Mouse (Mus musculus): ENCODE results near the gene Slc25a20. TPM values are rescaled to one million over a fixed set of nuclear protein-coding genes. Genes with fewer than 3 reads are reported as not detected.
A peak's percentile ranks its signal among the peaks of the same experiment; 100 is the strongest.

Slc25a20 gene
- polyA plus RNA-seq, 1 experiment from 2014 or later, result 25.6 TPM

GRCm38 (mm10) chr9:108673151-108673550, 11.3 kb downstream of the Slc25a20 start:
- WGBS, result 41% methylated on average over 2 of the region's 2 CpGs
- ATAC-seq (ENCODE audit: low FRiP score), result no peak
- Histone ChIP-seq H3K4me3 (replicated peaks; ENCODE audit: low read length) (no peak overlapping the region), H3K27ac (no peak overlapping the region), H3K9me3 (ENCODE audit: control insufficient read depth, low read length) (no peaks in the 10 kb centered on the region), H3K4me2 (replicated peaks) (no peak overlapping the region), H3K4me1 (replicated peaks; ENCODE audit: control insufficient read depth, insufficient read depth, low read length) (no peaks in the 10 kb centered on the region), H3K36me3 (replicated peaks; ENCODE audit: control insufficient read depth, insufficient read depth) (peaks cover 62% of the 10 kb centered on the region), H3K27me3 (ENCODE audit: control insufficient read depth, insufficient read depth, low read length) (no peaks in the 10 kb centered on the region), H3K9ac (no peak overlapping the region)
- DNase-seq (ENCODE audit: low spot score), result no peak

DNA sequence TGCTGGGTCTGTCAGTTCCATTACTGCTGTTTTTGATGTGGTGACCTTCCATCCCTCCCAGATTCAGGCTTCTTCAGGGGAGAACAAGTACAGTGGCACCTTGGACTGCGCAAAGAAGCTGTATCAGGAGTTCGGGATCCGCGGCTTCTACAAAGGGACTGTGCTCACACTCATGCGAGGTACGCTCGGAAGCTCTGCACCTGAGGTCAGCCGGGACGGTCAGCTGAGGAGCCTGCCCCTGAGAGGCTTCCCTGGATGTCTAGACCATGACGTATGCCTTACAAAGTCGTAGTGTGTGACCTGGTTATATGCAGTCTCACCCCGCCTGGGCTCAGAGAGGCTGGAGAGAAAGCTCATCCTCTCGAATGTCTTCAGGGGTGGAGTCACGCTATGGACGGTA, 18.1 kb downstream of the Slc25a20 start:
- H3K4me1 ChIP-seq (replicated peaks; ENCODE audit: control insufficient read depth, insufficient read depth, low read length), result no peaks in the 10 kb centered on the region
- H3K27ac ChIP-seq, result no peak overlapping the region
- 93% methylated on average over 15 of the region's 15 CpGs for WGBS
- no peak for ATAC-seq (ENCODE audit: low FRiP score)
- DNase-seq (ENCODE audit: low spot score), result no peak
- no peak overlapping the region for H3K4me3 ChIP-seq (replicated peaks; ENCODE audit: low read length)
- H3K9me3 ChIP-seq (ENCODE audit: control insufficient read depth, low read length), result no peaks in the 10 kb centered on the region
- H3K27me3 ChIP-seq (ENCODE audit: control insufficient read depth, insufficient read depth, low read length), result no peaks in the 10 kb centered on the region
- H3K36me3 ChIP-seq (replicated peaks; ENCODE audit: control insufficient read depth, insufficient read depth), result peaks cover 79% of the 10 kb centered on the region
- no peak overlapping the region for H3K4me2 ChIP-seq (replicated peaks)
- no peak overlapping the region for H3K9ac ChIP-seq

GRCm38 (mm10) chr9:108686475-108686887, 24.6 kb downstream of the Slc25a20 start:
- ATAC-seq (ENCODE audit: low FRiP score), result no peak
- 19% methylated on average over 4 of the region's 4 CpGs for WGBS
- no peak overlapping the region for H3K27ac ChIP-seq
- no peaks in the 10 kb centered on the region for H3K27me3 ChIP-seq (ENCODE audit: control insufficient read depth, insufficient read depth, low read length)
- no peaks in the 10 kb centered on the region for H3K9me3 ChIP-seq (ENCODE audit: control insufficient read depth, low read length)
- no peak overlapping the region for H3K4me3 ChIP-seq (replicated peaks; ENCODE audit: low read length)
- no peak overlapping the region for H3K4me2 ChIP-seq (replicated peaks)
- no peak overlapping the region for H3K9ac ChIP-seq
- H3K4me1 ChIP-seq (replicated peaks; ENCODE audit: control insufficient read depth, insufficient read depth, low read length), result peaks cover 9% of the 10 kb centered on the region; the same call in 1 of the 2 replicates
- no peak for DNase-seq (ENCODE audit: low spot score)
- H3K36me3 ChIP-seq (replicated peaks; ENCODE audit: control insufficient read depth, insufficient read depth), result peaks cover 38% of the 10 kb centered on the region

GRCm38 (mm10) chr9:108687181-108687580, 25.3 kb downstream of the Slc25a20 start:
- WGBS, result 76% methylated on average over 6 of the region's 6 CpGs
- Histone ChIP-seq H3K9me3 (ENCODE audit: control insufficient read depth, low read length) (no peaks in the 10 kb centered on the region), H3K27ac (no peak overlapping the region), H3K36me3 (replicated peaks; ENCODE audit: control insufficient read depth, insufficient read depth) (peaks cover 33% of the 10 kb centered on the region), H3K4me2 (replicated peaks) (no peak overlapping the region), H3K9ac (no peak overlapping the region), H3K27me3 (ENCODE audit: control insufficient read depth, insufficient read depth, low read length) (no peaks in the 10 kb centered on the region), H3K4me1 (replicated peaks; ENCODE audit: control insufficient read depth, insufficient read depth, low read length) (peaks cover 13% of the 10 kb centered on the region; the same call in 1 of the 2 replicates), H3K4me3 (replicated peaks; ENCODE audit: low read length) (no peak overlapping the region)
- ATAC-seq (ENCODE audit: low FRiP score) (no peak), DNase-seq (ENCODE audit: low spot score) (no peak)

- Histone ChIP-seq H3K4me2 (replicated peaks) (no peak overlapping the region), H3K36me3 (replicated peaks; ENCODE audit: control insufficient read depth, insufficient read depth) (peaks cover 28% of the 10 kb centered on the region), H3K27ac (no peak overlapping the region), H3K9me3 (ENCODE audit: control insufficient read depth, low read length) (no peaks in the 10 kb centered on the region), H3K4me3 (replicated peaks; ENCODE audit: low read length) (no peak overlapping the region), H3K4me1 (replicated peaks; ENCODE audit: control insufficient read depth, insufficient read depth, low read length) (peaks cover 13% of the 10 kb centered on the region; the same call in 1 of the 2 replicates), H3K9ac (no peak overlapping the region), H3K27me3 (ENCODE audit: control insufficient read depth, insufficient read depth, low read length) (no peaks in the 10 kb centered on the region)
- DNase-seq (ENCODE audit: low spot score), result no peak
- whole genome bisulfite sequencing, result 74% methylated on average over 2 of the region's 2 CpGs
- no peak for ATAC-seq (ENCODE audit: low FRiP score)
Observed at GRCm38 (mm10) chr9:108687686-108688085, 25.8 kb downstream of the Slc25a20 start.

DNA sequence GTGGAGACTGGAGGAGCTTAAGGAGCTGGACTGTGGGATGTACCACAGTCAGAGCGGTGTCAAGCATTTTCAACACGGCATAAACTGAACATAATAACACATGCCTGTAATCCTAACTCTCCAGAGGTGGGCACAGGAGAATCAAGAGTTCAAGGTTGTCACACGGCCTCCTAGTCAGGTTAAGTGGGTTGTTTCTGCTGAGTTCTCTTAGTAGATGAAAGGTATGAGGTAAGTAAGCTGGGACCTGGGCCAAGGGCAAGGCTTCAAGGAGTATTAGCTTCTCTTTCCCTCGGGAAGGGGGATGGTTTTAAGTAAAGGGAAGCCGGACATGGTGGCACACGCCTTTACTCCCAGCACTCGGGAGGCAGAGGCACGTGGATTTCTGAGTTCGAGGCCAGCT, 26.6 kb downstream of the Slc25a20 start:
- DNase-seq (ENCODE audit: low spot score) (no peak), ATAC-seq (ENCODE audit: low FRiP score) (no peak)
- peaks cover 18% of the 10 kb centered on the region for H3K4me1 ChIP-seq (replicated peaks; ENCODE audit: control insufficient read depth, insufficient read depth, low read length)
- H3K36me3 ChIP-seq (replicated peaks; ENCODE audit: control insufficient read depth, insufficient read depth), result peaks cover 21% of the 10 kb centered on the region
- no peak overlapping the region for H3K4me2 ChIP-seq (replicated peaks)
- WGBS, result 77% methylated on average over 9 of the region's 9 CpGs
- peak overlapping the region; percentile 55; the same call in 1 of the 2 replicates for H3K27ac ChIP-seq
- no peak overlapping the region for H3K4me3 ChIP-seq (replicated peaks; ENCODE audit: low read length)
- no peaks in the 10 kb centered on the region for H3K9me3 ChIP-seq (ENCODE audit: control insufficient read depth, low read length)
- H3K9ac ChIP-seq, result no peak overlapping the region
- no peaks in the 10 kb centered on the region for H3K27me3 ChIP-seq (ENCODE audit: control insufficient read depth, insufficient read depth, low read length)

DNA sequence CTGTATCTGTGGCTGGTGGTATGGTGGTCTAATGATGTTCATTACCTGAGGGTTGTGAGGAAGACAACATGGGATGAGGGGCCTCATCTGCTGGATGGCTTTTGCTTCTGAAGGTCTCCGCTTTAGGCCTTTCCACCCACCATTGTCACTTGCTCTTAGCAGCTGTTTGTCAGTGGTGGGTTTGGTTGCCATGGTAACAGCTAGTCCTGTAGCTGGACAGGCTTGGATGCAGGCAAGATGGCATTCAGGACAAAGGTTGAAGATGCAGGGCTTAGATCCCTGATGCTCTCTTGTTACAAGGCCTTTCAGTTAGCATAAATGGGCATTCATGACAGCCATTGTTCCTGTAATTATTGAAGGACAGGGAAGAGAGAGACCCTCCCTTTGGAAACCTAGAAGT, 27.2 kb downstream of the Slc25a20 start, which contains the start of gene Prkar2a:
Gene Prkar2a (plus strand): TSS at position 209 of the 400 bp plus-strand sequence.
- no peak within 1 kb of the TSS for H3K4me3 ChIP-seq (replicated peaks; ENCODE audit: low read length)
- H3K27me3 ChIP-seq (ENCODE audit: control insufficient read depth, insufficient read depth, low read length), result no peaks in the 10 kb centered on the region
- peaks cover 14% of the 10 kb centered on the region; the same call in 1 of the 2 replicates for H3K36me3 ChIP-seq (replicated peaks; ENCODE audit: control insufficient read depth, insufficient read depth)
- H3K4me1 ChIP-seq (replicated peaks; ENCODE audit: control insufficient read depth, insufficient read depth, low read length), result peaks cover 24% of the 10 kb centered on the region
- H3K4me2 ChIP-seq (replicated peaks), result no peak within 1 kb of the TSS
- DNase-seq (ENCODE audit: low spot score) (peak; percentile 66), ATAC-seq (ENCODE audit: low FRiP score) (no peak)
- WGBS, result 26% methylated on average over 1 of the region's 1 CpGs
- peak within 1 kb of the TSS; percentile 55 for H3K27ac ChIP-seq
- H3K9me3 ChIP-seq (ENCODE audit: control insufficient read depth, low read length), result no peaks in the 10 kb centered on the region
- no peak within 1 kb of the TSS for H3K9ac ChIP-seq

- ATAC-seq (ENCODE audit: low FRiP score) (no peak), DNase-seq (ENCODE audit: low spot score) (no peak)
- no peak overlapping the region for H3K27ac ChIP-seq
- 78% methylated on average over 1 of the region's 1 CpGs for WGBS
- H3K4me2 ChIP-seq (replicated peaks), result no peak overlapping the region
- H3K9me3 ChIP-seq (ENCODE audit: control insufficient read depth, low read length), result no peaks in the 10 kb centered on the region
- H3K9ac ChIP-seq, result no peak overlapping the region
- peaks cover 33% of the 10 kb centered on the region for H3K4me1 ChIP-seq (replicated peaks; ENCODE audit: control insufficient read depth, insufficient read depth, low read length)
- H3K36me3 ChIP-seq (replicated peaks; ENCODE audit: control insufficient read depth, insufficient read depth), result 0 out of 2 replicates have a peak, but pooled peaks cover 6% of the 10 kb centered on the region
- H3K27me3 ChIP-seq (ENCODE audit: control insufficient read depth, insufficient read depth, low read length), result no peaks in the 10 kb centered on the region
- no peak overlapping the region for H3K4me3 ChIP-seq (replicated peaks; ENCODE audit: low read length)
Observed at GRCm38 (mm10) chr9:108689993-108690392, 28.1 kb downstream of the Slc25a20 start.

- no peak overlapping the region for H3K27ac ChIP-seq
- H3K9ac ChIP-seq, result no peak overlapping the region
- no peaks in the 10 kb centered on the region for H3K9me3 ChIP-seq (ENCODE audit: control insufficient read depth, low read length)
- DNase-seq (ENCODE audit: low spot score), result no peak
- WGBS, result 90% methylated on average over 6 of the region's 6 CpGs
- peaks cover 36% of the 10 kb centered on the region for H3K4me1 ChIP-seq (replicated peaks; ENCODE audit: control insufficient read depth, insufficient read depth, low read length)
- no peak overlapping the region for H3K4me2 ChIP-seq (replicated peaks)
- no peak overlapping the region for H3K4me3 ChIP-seq (replicated peaks; ENCODE audit: low read length)
- H3K27me3 ChIP-seq (ENCODE audit: control insufficient read depth, insufficient read depth, low read length), result no peaks in the 10 kb centered on the region
- no peaks in the 10 kb centered on the region for H3K36me3 ChIP-seq (replicated peaks; ENCODE audit: control insufficient read depth, insufficient read depth)
- ATAC-seq (ENCODE audit: low FRiP score), result no peak
Observed at GRCm38 (mm10) chr9:108690914-108691313, 29.0 kb downstream of the Slc25a20 start.

DNA sequence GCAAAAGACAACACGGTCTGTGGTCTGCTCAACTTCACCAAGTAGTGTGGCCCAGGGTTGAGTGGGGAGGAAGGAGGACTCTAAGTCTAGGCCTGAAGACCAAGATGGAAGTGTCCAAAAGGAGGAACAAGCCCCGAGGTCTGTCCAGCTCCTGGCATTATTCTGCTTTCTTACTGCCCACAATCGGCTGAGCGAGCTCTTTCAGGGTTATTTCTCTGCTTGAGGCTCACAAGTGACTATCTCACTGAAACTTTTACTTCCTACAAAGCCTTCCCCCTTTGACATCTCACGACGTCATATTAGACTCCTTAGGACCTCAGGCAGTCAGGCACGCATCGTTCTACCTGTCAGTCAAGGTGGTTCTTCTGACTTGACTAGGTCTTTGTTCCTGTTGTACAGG, 29.5 kb downstream of the Slc25a20 start:
- WGBS, result 73% methylated on average over 8 of the region's 8 CpGs
- peak overlapping the region; percentile 88 for H3K9ac ChIP-seq
- no peaks in the 10 kb centered on the region for H3K36me3 ChIP-seq (replicated peaks; ENCODE audit: control insufficient read depth, insufficient read depth)
- H3K27ac ChIP-seq, result peak overlapping the region; percentile 90
- ATAC-seq (ENCODE audit: low FRiP score) (no peak), DNase-seq (ENCODE audit: low spot score) (no peak)
- peak overlapping the region; percentile 74 for H3K4me2 ChIP-seq (replicated peaks)
- no peaks in the 10 kb centered on the region for H3K9me3 ChIP-seq (ENCODE audit: control insufficient read depth, low read length)
- peak overlapping the region; percentile 90 for H3K4me3 ChIP-seq (replicated peaks; ENCODE audit: low read length)
- no peaks in the 10 kb centered on the region for H3K27me3 ChIP-seq (ENCODE audit: control insufficient read depth, insufficient read depth, low read length)
- peaks cover 34% of the 10 kb centered on the region for H3K4me1 ChIP-seq (replicated peaks; ENCODE audit: control insufficient read depth, insufficient read depth, low read length)

All from hindbrain, embryonic 14.5 days (tissue).